Mouse (Mus musculus) spleen, postnatal 10 days (tissue): ENCODE measurements at regions not wholly inside any gene's neighbourhood (a gene's known extent, or its start where the extent isn't known, plus 50 kb on each side); places are given as distances from the start of the nearest gene placed in this dataset.
A peak's percentile ranks its signal among the peaks of the same experiment; 100 is the strongest.

Source experiments
- DNase-seq, 2 experiments: peaks; one replicate each; pipeline ENCODE4 v3.0.0; 2021 to 2022; ENCODE audit warnings: low spot score in 2 of 2

DNA sequence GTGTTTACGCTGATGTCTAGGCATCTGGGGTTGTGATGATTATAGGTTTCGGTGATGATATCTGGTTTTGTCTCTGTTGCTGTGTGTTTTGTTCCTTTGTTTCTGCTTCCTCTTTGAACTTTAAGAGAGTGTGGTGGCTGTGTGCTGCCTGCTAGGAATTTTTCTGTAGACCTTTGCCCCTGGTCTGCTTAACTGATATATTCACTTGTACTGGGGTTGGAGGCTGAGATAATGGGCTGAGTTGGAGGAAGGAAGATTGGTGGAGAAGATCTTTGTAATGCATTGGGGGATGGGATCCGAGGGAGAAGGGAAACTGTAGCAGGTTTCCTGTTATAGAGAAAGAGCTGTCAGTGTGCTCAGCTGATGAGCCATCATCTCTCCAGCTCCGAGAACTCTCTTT, 55.8 kb downstream of the Mid1ip1 start:
- DNase-seq: no peak

DNA sequence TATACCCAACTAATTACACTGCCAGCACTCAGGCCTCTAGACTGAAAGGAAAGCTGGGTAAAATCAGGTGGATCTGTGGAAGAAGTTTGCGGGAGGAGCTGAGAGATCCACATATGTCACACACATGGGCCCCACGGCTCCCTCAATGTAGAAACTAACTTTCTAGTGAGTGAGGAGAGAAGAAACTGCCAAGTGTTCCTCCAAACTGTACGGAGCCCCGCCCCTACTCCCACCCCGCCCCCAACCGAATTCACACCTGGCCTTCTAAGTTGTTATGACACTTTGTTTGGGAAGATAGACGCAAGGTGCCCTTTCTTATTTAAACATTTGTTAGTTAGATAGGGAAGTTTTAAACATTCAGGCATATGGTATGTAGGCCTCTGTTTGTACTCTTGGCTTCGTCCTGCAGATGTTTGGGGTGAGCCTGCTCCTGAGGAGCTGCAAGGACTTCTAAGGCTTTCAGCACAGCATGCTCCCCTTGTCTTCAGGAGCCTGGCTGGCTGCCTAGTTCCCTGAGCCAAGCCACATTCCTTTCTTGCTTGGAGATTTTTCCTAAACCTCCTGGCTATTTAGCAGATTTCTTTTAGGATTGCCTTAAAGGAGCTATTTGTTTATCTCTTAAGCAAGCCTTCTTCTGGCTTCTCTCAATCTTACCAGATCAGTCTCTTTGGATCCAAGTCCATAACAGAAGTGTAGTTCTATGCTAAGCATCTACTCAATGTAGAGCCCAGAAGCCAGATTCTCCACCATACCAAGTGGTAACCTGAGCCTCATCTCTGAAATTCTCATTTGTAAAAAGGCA, 61.1 kb downstream of the Mid1ip1 start:
- DNase-seq: no peak

DNA sequence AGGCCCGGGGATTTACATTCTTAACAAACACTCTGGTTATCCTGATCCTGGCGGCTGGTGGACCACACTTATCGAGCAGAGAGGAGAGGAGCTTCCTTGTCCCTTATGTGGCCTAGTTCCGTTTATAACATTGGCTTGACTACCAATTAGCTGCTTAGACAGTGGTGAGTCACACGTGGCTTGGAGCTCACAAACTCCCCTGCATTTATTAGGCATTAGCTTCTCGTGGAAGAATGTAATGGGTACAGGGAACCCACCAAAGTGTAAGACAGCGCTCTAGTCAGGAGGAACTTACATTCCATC, 61.7 kb downstream of the Mid1ip1 start:
- DNase-seq: no peak

DNA sequence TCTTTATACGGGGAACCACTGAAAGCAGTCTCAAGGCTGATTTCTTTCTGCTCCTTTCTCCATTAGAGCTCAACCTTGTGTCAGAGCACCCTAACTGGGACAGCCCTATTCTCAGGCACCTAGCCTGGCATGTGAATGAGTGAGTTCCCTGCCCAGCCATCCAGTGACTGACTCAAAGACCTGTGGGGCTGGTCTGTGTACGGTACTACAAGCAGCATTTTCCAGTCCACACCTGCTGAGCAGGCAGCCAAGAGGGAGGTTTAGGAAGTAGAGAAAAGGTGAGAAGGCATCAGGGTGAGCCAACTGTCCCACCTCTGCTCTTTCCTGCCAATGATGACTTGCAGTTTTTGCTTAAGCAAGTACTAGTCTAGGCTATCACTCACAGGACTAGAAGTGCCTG, 63.2 kb downstream of the Mid1ip1 start:
- no peak for DNase-seq

DNA sequence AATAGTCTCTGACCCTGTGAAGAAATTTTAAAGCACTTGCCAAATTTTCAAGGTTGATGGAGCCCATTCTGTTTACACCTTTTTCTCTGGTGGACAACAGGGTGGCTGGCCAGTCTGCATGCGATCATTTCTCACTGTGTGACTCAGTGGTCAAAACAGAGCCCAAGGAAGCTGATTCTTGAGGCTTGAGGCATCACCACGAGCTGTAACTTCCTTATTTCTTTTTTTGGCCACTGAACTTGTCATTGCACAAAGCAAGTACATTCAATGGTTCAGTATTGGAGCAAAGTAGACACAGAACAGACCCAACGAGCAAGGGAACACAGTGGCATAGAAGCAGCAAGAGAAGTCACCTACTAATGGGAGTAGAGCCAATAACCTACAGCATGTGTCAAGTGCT, 71.5 kb downstream of the Mid1ip1 start:
- no peak for DNase-seq

DNA sequence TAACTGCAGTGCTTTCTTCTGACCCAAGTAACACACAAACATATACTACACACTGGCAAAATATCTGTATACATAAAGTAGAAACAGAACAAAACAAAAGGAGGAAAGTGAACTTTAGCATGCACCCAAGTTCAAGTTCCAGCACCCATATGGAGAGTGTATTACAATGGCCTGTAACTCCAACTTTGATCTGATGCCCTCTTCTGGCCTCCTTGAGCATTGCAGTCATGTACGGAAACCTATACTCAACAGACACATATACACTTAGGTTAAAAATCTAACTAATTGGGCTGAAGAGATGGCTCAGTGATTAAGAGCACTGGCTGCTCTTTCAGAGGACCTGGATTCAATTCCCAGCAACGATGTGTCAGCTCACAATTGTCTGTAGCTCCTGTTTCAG, 72.2 kb downstream of the Mid1ip1 start:
- DNase-seq: peak in 1 of 2 experiments; percentile 16

DNA sequence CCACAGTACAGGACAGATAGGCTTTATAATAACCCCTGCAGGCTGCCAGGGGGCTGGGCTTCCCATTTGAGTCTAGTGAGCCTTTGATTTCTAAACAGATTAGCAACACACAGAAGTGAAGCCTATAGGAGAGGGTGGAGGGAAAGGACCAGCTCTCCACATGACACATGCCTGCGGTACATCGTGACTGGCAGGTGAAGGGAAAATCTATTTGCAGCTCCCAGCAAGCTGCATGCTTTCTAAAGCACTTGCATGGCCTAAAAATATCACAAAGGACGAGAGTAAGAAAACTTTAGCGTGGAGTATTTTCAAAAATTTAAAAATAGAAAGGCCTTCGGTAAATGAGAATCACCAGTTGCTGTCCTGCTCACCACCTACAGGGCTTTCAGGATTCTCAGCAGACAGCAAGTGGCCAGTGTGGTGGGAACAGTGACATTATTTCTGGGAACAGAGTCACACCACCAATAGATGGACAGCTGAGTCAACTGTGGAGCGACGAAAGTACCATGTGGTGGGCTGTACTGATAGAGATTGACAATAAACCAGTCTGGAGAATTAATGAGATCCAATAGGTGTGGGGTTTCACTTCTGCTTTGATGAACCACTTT, 105.6 kb downstream of the Mid1ip1 start:
- DNase-seq: no peak

DNA sequence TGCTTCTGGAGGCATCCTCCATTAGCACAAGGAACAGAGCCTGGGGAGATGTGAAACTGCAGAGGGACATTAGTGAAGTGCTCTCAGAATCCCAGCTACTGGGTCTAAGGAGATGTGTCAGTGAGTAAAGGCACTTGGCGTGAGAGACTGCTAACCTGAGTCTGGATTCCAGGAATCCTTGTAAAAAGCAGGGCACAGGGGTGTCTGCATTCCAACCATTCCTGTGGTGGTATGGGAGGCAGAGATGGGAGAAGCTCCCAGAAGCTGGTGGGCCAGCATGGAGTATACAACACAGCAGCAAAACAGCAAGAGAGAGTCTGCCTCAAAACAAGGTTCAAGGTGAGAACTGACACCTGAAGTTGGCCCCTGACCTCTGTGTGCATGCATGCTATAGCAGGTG, 118.9 kb downstream of the Mid1ip1 start:
- DNase-seq: no peak

DNA sequence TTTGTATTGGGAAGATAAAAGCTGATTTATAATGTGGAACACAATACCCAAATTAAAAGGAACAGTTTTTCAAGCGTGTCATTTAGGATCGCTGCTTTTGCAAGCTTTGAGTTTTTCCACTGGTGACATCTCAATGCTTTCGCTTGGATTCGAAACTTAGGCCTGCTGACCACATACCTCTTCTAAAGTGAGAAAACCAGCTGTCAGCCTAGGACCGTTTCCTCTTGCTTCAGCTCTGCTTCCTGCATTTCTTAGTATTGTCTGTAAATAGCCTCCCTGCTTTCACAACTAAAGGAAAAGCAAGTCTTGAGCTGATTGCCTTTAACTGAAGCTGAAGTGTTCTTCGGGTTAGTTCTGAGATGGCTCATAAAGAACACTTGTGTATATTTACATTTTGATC, 142.3 kb downstream of the Mid1ip1 start:
- no peak for DNase-seq

DNA sequence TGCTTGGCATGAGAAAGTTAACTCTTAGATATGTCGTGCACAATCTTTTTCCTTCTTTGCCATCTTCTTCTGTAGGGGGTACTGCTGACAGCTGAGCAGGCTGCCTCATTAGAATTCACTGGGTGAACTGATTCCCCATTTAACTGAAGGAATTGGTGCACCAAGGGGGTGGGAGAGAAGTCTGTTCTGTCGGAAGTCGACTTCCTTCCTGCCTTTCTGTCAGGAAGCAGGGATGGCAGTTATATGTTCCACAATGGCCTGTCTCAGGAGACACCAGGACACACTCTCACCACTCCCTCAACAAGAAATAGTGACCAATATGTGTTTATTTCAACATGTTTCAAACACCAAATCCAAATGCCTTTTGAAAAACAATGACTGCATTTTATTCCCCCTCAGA, 142.9 kb downstream of the Mid1ip1 start:
- no peak for DNase-seq

DNA sequence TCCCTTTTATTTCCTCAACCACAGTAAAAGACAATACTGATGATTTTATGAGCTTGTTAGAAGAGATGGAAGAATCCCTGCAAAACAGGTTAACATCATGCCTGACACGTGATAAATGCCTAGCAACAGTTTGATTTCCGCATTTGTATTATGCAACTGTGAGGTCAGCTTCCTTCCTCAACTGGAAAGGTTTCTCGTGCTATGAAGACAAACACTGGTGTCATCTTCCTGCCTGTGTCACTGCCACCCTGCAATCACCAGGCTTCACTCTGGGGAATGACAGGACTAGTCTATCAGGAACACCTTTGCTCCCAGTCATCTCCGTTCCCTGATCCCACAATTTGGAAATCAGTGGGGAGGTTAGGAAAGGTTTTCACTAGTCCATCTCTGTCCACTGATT, 156.8 kb downstream of the Mid1ip1 start:
- no peak for DNase-seq

DNA sequence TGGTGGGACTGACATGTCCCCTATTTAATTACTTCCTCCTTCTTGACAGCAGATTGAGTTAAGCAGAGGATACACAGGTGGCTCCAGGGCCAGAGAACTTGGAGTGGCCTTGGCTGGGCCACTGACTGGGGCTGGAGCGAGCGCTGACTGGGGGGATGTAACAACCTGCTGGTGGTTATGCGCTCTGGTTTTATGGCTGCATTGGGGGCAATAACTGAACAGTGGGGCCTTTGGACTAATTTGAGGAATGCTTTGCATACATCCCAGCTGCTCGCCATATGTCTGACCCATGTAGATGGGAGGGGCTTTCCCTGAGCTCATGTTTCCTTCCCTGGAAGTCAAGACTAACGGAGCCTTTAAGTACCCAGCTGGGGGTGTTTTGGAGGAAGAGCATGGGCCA, 163.0 kb downstream of the Mid1ip1 start:
- DNase-seq: no peak

DNA sequence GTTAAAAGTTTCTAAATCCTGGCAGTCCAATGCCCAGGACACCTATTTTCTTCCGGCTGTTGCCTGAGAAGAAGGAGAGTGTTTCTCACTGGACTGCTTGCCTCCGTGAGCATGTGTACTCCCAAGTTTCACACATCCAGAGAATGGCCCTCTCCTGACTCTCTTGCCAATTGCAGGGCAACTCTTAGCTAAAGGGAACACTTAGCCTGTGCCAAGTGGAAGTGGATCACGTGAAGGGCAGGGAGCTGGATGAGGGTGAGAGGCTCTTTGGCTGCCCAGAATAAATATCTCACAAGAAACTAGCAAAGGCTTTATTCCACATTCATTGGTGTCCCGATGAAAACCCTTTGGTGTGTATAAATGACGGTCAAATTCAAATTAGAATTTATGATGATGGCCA, 164.1 kb downstream of the Mid1ip1 start:
- DNase-seq: no peak

DNA sequence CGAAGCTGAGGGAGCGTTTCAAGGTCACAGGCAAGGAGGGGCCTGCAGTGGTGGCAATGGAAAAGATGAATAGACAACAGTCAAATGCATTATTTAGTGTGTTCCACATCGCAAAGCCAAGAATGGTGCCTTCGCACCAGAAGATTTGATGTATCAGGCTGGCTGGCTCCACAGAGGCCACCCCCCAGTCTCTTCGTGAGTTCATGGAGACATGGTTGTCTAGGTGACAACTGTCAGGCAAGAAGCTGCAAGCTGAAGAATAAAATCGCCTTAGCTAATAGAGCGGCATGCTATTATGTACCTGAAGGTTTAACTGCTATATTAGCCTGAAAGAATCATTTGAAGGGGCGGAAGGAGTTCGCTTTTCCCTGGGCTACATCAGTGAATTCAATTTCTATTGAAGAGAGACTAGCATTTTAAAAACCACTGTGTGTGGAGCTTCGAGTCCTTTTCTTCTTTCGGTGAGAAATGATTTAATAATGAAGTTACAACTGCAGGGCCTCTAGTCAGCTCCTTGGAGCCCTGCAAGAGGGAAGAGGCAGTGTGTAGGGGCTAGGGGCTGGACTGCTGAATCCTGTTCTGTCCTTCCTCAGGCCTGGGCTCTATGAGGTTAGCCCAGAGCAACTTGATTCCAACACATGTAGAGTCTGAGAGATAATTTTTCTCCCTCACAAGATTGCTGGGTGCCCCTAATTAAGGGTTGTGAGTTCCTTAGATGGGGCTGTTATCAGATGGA, 169.1 kb downstream of the Mid1ip1 start:
- no peak for DNase-seq

DNA sequence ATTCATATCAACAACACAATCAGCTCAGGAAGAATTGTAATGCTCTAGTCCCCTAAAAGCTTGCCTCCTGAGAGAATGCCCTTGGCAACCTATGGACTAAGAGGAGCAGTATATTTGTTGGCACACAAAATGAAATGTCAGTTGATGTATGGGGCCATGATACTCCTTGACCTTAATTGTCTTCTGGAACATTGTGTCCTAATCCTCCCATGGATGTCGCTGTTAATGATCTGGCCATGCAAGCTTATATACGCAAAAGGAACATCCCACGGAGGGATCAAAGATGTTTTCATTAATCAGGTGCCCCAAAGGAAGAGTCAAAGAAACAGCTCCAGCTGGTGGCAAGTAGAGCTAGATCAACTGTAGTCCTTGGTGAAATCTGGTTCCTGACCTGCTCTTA, 178.0 kb downstream of the Mid1ip1 start:
- no peak for DNase-seq

DNA sequence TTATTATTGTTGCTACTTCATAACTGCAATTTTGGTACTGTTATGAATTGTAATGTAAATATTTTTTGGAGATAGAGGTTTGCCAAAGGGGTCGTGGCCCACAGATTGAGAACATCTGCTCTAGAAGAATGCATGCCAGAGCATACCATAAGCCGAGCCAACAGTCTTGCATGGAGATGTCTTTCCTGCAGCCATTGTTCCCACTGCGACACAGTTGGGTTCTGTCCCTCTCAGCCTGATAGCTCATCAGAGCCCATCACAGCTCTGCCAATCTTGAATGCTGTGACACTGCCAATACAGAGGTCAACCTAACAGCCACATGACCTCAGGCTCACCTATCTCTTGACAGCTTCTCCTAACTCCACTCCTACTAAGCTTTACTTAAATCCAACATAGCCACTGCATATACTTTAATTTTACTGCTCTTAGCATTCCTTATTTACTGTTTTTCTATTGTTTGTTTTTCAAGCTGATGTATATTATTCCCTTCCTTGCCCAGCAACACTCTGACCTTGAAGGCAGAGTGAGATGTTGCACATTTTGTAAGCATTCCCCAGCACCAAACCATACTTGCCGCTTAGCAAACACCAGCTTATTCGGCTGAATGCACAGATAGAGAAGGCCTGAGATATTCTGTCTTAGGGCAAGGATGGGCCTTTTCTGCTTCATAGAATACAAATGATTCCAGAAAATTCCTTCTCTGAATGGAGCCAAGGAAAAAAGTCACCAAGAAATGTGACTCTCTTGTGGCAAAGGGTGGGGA, 181.6 kb downstream of the Mid1ip1 start:
- DNase-seq: no peak

DNA sequence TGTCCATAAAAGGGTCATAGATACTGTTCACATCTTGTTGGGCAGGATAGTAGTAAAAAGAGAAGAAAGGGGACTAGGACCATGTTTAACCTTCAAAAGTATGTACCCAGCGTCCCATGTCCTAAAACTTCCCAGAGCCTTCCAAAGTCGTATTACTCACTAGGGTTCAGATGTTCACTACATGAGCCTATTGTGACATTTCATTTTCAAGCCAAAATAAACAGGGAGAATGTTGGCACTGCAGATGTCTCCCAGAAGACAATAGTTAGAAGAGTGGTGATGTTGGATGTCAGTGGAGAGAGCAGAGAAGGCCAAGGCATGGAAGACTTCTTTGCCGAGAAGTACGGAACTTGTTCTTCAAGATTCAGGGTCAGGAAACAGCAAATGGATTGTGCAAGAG, 187.9 kb downstream of the Mid1ip1 start:
- no peak for DNase-seq

DNA sequence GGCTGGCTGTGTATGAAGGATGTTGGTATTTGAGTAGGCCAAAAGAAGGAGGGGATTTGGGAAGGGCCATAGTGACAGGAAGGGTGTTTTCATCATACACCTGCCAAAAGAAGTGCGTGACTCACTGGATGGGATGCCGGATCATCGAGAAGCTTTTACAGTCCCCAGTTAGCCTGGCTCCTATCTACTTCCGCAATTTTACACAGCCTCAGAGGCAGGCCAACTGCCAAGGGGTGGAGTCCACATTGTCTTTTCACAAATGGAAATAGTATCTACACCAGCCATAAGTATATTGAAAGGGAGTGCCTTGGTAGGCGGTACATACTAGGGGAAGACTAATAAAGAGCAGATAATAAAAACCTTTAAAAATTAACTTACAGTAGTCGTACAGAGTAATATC, 189.3 kb downstream of the Mid1ip1 start:
- DNase-seq: peak in 1 of 2 experiments; percentile 9

DNA sequence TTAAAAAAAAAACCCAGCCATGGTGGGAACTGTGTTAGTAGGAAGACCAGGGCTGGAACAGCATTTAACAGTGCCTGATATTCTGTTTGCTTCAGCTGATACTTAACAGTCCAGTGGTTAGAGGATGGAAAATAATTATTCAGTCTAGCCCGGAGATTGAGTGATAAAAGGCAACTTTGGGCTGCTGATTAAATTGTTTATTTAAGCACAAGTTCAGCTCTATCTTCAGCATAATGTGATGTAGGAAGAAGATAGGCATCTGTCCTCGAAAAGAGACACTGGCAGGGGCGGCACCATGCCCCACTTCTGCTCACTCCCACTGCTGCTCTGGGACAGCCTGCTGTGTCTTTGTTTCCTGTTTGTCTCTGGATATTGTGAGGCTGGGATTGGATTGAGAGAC, 190.1 kb downstream of the Mid1ip1 start:
- DNase-seq: no peak

DNA sequence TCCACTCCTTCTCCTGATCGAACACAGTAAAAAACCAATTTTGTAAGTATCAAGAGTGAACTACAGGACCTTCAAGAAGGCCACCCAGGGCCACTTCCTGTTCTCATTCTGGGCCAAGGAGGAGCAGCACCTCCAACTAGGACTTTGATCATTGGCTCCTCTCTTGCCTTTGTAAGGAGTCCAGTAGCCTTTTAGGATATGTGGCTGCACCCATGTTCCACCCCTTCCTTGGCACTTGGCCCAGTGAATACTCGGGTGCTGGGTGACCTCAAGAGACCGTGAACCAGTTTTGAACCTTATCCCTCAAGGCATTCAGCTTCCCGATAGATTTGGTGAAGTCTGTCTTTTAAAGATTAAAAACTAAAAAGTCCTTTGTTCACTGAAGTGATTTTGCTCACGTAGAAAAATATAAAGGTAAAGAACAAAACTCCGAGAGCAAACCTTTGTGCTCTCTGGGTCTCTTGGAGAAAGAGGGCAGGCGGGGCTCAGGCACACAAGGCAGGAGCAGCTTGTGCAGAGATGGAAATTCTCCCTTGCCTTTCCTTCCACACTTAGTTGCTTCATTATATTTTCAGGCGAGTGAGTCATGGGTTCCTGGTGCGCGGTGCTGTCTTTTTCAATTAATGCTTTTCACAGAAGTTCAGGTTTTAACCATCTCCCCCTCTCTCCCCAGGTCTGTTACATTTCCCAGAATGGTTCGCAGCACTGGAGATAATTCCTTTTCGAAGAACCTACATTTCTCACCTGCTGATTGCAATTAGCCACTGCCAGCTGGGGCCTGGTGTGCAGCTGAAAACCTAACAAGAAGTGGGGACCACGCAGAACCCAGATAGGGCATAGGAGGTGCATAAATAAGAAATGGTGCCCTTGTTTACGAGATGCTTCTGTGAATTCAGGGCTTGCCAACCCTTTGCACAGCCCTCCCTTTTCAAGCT, 196.6 kb downstream of the Mid1ip1 start:
- DNase-seq: no peak
